Mouse (Mus musculus): ENCODE measurements at regions not wholly inside any gene's neighbourhood (a gene's known extent, or its start where the extent isn't known, plus 50 kb on each side); places are given as distances from the start of the nearest gene placed in this dataset.
A peak's percentile ranks its signal among the peaks of the same experiment; 100 is the strongest.

DNA sequence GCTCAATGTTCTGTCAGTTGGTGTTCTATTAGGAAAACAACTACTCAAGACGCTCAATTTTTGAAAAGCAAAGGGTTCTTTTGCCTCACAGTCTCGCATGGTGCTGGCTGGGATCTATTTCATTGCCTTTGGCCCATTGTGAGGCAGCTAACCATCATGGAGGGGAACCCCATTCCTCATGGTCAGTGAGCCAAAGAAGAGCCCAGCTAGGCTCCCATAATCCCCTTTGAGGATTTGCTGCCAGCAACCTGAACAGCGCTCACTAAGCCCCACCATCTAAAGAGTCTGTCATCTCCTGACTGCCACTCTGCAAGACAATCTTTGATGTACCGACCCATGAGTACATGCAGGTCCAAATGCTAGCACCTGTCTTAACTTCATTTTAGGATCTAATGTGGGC is 53.1 kb upstream of the Galnt7 start:
- ATAC-seq (ENCODE audit: low TSS enrichment) = no peak

DNA sequence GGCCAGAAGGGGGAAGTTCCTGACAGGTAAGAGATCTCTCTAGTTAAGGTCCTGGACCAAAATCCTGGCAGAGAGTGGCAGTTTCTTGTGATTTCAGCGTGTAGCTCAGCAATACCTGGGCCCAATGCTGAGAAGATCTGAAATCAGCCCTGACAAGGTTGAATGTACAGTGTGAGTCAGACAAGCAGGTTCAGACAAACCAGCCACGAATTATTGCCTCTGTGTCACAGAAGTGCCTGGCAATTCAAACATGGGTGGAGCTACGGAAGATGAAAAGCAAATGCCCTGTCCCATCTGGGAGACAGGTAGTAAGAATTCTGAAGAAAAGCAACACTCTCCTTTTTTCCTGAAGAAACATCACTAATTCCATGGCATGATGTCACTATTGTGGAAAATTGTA is 51.3 kb upstream of the Galnt7 start:
- ATAC-seq (ENCODE audit: low TSS enrichment) = no peak

DNA sequence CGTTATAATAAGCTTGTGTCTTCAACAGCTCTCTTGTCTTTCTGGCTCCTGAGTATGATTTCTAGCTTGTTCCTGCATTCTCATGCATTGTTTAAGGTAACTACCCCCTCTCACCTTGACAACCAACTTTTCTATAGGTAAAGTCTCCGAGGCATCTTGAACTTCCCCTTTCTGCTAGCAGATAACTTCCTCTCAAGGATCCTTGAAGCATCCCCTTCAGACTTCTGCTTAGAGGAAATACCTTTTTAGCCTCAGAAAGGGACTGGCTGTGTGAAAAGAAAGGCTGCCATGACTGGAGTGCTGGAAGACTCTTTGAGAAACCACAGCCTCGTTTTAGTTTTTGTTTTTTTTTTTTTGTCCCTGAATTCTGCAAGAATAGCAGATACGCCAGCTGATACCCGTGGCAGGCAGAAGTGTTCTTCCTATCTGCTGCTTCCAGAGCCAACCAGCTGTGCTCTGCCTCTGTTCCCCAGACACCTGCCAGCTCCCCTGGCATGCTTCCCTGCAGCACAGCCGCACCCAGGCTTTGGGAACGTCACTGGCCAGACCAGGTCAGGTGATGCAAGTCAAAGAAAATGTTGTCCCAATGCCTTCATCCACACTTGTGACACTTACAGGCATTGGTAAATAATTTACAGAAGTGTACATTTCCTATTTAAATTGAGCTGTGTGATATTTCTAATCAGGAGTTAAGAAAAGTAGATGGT is 49.7 kb upstream of the Galnt7 start:
- peak; percentile 62 for ATAC-seq (ENCODE audit: low TSS enrichment)

Data from frontal cortex, adult (tissue).